Mouse (Mus musculus) thymus, adult 18-20 months (tissue): ENCODE data around the gene Gm9611.
"Not testable (repeated sequence)": the region's sequence is repeated elsewhere in the genome, so short reads cannot be mapped to it uniquely, and the experiment has no call there.

Experiments
- DNase-seq, 2 experiments: peaks; one replicate each; pipeline ENCODE4 v3.0.0; 2022; ENCODE audit warnings: mixed read lengths in 2 of 2

Gm9611 gene

DNA sequence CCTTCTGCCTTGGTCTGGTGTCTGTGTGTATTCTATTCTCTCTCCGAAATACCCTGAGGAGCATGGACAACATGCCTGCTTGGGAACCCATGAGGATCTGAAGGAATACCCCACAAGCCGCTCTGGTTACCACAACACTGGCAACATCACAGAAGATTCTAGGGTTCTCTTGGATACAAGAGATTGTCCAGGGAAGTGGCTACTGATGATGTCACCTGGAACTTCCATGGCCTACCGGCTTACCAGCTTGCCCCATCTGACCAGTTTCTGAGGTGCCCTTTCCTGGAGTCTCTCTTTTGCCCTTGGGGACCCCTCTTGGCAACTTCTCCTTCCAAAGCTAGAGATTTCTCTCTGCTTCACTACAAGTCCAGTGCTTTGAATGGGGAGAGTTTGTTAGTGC, at the start of gene Gm9611:
Gene Gm9611 (minus strand): TSS at position 101 of the 400 bp plus-strand sequence.
- not testable (repeated sequence) for DNase-seq

DNA sequence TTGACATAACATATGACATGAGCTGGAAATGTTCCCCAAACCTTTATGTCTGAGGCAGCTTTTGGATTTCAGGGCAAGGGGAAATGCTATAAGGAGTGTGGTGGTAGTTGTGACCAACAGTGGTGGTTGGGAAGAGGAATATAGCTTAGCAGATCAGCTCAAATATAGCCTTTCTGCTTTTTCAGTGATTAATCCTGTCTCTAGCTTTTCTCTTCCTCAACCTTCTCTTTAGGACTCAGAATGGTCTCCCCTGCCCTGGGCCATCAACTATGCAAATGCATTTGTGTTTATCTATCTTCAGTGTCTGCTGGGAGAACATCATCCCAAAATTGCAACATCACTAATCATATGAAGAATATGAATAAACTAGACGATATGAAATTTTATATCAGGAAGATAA, 12.8 kb upstream of the Gm9611 start, which contains the start of gene Gm7995:
Gene Gm7995 (plus strand): TSS at position 301 of the 400 bp plus-strand sequence.
- not testable (repeated sequence) for DNase-seq

- not testable (repeated sequence) for DNase-seq
These were observed 37.2 kb downstream of the Gm9611 start, which contains the start of gene Gm17026 for GRCm38 (mm10) chr14:42259948-42260347. Gene Gm17026, minus strand, starts transcription at chr14:42260048.
